Mouse (Mus musculus) intestine, embryonic 14.5 days (tissue): ENCODE measurements around the gene Mms19. TPM values are rescaled to one million over a fixed set of nuclear protein-coding genes. Genes with fewer than 3 reads are reported as not detected.

Source experiments
- ATAC-seq: fragments of 200-750 bp; cut with Nextera tagmentation; replicated peaks from 2 replicates; pipeline ENCODE4 v1.8.0; 2017; ENCODE audit warnings: low read depth, moderate number of reproducible peaks, moderate TSS enrichment, moderate library complexity; ENCODE audit not compliant: low FRiP score, low TSS enrichment
- DNase-seq: peaks from one replicate; pipeline ENCODE4 v3.0.0-alpha.2; 2018; ENCODE audit warnings: low spot score
- H3K27ac ChIP-seq: fragments of 300-500 bp; sonication (generic); 2 replicates; pipeline ENCODE4 v1.5.1; 2014; ENCODE audit warnings: low read depth, mild to moderate bottlenecking, control low read depth
- H3K27me3 ChIP-seq: fragments of 300-500 bp; sonication (generic); replicated peaks from 2 replicates; pipeline ENCODE4 v1.6.1; 2014; ENCODE audit warnings: low read length, control low read depth; ENCODE audit not compliant: control insufficient read depth, insufficient read depth
- H3K36me3 ChIP-seq: fragments of 300-500 bp; sonication (generic); 2 replicates; pipeline ENCODE4 v1.6.1; 2014; ENCODE audit warnings: low read length, control low read depth; ENCODE audit not compliant: control insufficient read depth, insufficient read depth
- H3K4me1 ChIP-seq: fragments of 300-500 bp; sonication (generic); replicated peaks from 2 replicates; pipeline ENCODE4 v1.6.1; 2014; ENCODE audit warnings: low read length, control low read depth, mixed read lengths; ENCODE audit not compliant: control insufficient read depth, insufficient read depth
- H3K4me2 ChIP-seq: fragments of 300-500 bp; sonication (generic); 2 replicates; pipeline ENCODE4 v1.6.1; 2014; ENCODE audit warnings: low read length
- H3K4me3 ChIP-seq: fragments of 300-500 bp; sonication (generic); 2 replicates; pipeline ENCODE4 v1.5.1; 2014; ENCODE audit warnings: low read depth, low read length, control low read depth, mixed read lengths
- H3K9ac ChIP-seq: fragments of 300-500 bp; sonication (generic); 2 replicates; pipeline ENCODE4 v1.6.1; 2014; ENCODE audit warnings: mild to moderate bottlenecking, low read length
- H3K9me3 ChIP-seq: fragments of 300-500 bp; sonication (generic); 2 replicates; pipeline ENCODE4 v1.6.1; 2016; ENCODE audit warnings: low read length, control low read depth; ENCODE audit not compliant: control insufficient read depth
- WGBS: fragments of 180-500 bp; shearing (Covaris S2); extraction: QIAGEN DNeasy Blood & Tissue Kit; methylation state at CpG from one replicate; pipeline ENCODE4 v1.1.7; 2014; 5-methylcytosine and 5-hydroxymethylcytosine counted together
- polyA plus RNA-seq: library from polyadenylated mRNA; unstranded; fragments of >200 nt; fragmentation: Nextera tagmentation; extraction: Ambion mirVana; gene quantifications from 2 replicates; pipeline ENCODE4 v1.2.1, GENCODE M21; 2014

Mms19 gene
- polyA plus RNA-seq, 1 experiment from 2014 or later = 36.3 TPM

DNA sequence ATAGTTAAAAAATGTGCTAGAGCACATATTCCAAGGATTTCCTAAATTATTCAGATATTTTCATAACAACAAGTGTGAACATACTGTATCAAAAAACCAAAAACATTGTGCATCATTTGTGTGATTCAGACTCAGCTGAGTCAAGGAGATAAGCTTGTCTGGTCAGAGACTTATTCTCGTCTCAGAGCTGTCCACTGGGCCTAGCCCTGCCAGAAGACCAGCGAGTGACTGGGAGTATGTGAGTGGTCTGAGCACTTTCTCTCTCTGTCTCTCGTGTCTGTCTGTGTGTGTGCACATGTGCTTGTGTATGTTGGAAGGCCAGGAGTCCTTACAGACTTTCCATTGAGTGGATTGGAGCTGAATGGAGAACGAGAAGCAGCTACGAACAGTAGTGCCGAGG lies 34.0 kb upstream of the Mms19 start:
- Histone ChIP-seq H3K36me3 (no peaks in the 10 kb centered on the region), H3K9me3 (no peaks in the 10 kb centered on the region), H3K4me2 (no peak overlapping the region), H3K27ac (no peak overlapping the region), H3K4me3 (no peak overlapping the region), H3K4me1 (peaks cover 3% of the 10 kb centered on the region; the same call in 1 of the 2 replicates), H3K9ac (no peak overlapping the region), H3K27me3 (no peaks in the 10 kb centered on the region)
- WGBS = 80% methylated on average over 6 of the region's 6 CpGs
- no peak for ATAC-seq
- DNase-seq = no peak

DNA sequence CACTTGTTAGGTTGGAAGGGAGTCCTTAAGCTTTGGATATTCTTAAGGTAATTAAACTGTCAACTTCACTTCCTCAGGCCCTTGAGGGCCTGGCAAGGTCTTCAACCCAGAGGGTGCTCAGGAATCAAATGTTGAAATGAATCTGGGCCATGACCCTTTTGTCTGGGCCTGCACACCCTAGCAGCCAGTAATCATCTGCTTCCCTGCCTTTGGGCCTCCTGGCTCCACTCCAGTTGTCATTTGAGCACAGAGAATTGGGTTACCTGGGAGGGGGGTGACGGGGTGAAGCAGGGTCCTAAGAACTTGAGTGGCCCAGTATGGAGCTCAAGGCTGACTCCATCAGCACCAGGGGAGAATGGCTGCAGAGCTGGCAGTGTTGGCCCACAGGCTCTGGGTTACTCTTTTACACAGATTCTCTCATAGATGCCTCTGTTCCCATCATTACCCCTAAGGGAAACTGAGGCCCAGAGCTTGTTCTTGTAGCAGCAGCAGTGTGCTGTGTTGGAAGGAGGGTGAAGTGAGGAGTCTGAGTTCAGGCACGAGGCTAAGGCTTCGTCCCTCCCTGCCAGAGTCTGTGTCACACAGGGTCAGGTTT lies 33.4 kb upstream of the Mms19 start:
- ATAC-seq (no peak), DNase-seq (no peak)
- Histone ChIP-seq H3K9me3 (no peaks in the 10 kb centered on the region), H3K9ac (no peak overlapping the region), H3K4me2 (no peak overlapping the region), H3K4me1 (peaks cover 3% of the 10 kb centered on the region; the same call in 1 of the 2 replicates), H3K27me3 (no peaks in the 10 kb centered on the region), H3K36me3 (no peaks in the 10 kb centered on the region), H3K27ac (no peak overlapping the region), H3K4me3 (no peak overlapping the region)
- 85% methylated on average over 3 of the region's 3 CpGs for WGBS

DNA sequence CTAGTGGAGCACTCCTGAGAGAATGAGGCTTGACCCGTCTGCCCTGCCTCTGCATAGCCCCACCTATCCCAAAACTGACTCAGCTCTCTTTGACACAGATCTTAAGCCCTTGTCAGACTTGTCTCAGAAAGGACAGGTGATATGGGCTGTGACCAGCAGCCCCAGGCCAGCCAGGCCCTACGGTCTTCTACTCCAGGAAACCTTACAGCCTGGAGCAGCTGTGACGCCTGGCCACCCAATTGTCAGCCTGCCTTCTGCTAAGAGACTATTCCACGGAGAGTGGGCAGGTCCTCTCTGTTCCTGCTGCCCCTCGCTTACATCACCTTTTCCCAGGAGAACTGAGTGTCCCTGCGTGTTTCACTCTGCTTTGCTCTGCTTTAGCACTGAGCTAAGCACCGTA lies 30.2 kb upstream of the Mms19 start:
- H3K27ac ChIP-seq = no peak overlapping the region
- no peaks in the 10 kb centered on the region for H3K9me3 ChIP-seq
- H3K9ac ChIP-seq = no peak overlapping the region
- H3K4me2 ChIP-seq = no peak overlapping the region
- no peaks in the 10 kb centered on the region for H3K27me3 ChIP-seq
- no peak for DNase-seq
- H3K36me3 ChIP-seq = no peaks in the 10 kb centered on the region
- WGBS = 87% methylated on average over 7 of the region's 7 CpGs
- H3K4me3 ChIP-seq = no peak overlapping the region
- ATAC-seq = no peak
- peaks cover 5% of the 10 kb centered on the region; the same call in 1 of the 2 replicates for H3K4me1 ChIP-seq

DNA sequence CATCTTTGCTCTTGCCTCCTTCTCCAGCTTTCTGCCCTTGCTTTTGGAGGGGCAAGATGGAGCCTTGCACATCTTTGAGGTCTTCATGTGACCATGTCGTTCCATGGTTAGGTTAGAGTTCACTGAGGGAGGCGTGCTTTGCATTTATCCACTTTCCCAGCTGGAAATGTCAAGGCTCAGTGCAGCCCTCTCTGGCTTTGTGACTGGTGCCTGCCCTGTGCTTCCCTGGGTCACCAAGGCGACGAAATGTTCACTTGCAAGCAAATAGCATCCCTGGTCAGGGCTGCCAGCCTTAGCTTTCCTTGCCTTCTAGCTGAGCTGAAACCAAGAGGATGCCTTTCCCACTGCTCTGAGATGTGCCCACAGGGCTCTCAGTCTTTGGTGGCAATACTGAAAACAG lies 29.5 kb upstream of the Mms19 start:
- Histone ChIP-seq H3K27me3 (no peaks in the 10 kb centered on the region), H3K36me3 (no peaks in the 10 kb centered on the region), H3K9me3 (no peaks in the 10 kb centered on the region), H3K4me1 (peaks cover 5% of the 10 kb centered on the region; the same call in 1 of the 2 replicates), H3K9ac (no peak overlapping the region), H3K4me3 (no peak overlapping the region), H3K27ac (no peak overlapping the region), H3K4me2 (no peak overlapping the region)
- DNase-seq (no peak), ATAC-seq (no peak)
- WGBS = 69% methylated on average over 4 of the region's 4 CpGs

DNA sequence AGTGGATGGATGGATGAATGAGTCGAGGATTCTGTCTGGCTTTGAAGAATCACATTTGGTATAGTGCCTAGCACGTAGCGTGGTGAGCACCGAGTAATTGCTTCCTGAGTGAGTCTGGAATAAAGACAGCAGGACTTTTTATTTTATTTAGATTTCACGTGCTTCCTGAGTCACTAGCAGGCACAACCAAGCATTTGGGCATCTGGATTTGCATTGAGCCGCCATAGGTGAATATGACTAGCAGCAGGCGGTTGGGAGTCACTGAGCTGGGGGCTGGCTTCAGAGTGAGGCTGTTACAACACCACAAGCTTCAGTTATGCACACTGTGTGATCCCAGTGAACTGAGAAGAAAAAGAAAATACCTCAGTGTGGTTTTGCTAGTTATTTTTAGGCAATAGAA lies 28.1 kb upstream of the Mms19 start:
- WGBS = 29% methylated on average over 7 of the region's 7 CpGs
- Histone ChIP-seq H3K9ac (no peak overlapping the region), H3K4me3 (no peak overlapping the region), H3K36me3 (no peaks in the 10 kb centered on the region), H3K4me2 (no peak overlapping the region), H3K9me3 (no peaks in the 10 kb centered on the region), H3K27me3 (no peaks in the 10 kb centered on the region), H3K4me1 (peaks cover 7% of the 10 kb centered on the region; the same call in 1 of the 2 replicates), H3K27ac (no peak overlapping the region)
- DNase-seq (no peak), ATAC-seq (no peak)

DNA sequence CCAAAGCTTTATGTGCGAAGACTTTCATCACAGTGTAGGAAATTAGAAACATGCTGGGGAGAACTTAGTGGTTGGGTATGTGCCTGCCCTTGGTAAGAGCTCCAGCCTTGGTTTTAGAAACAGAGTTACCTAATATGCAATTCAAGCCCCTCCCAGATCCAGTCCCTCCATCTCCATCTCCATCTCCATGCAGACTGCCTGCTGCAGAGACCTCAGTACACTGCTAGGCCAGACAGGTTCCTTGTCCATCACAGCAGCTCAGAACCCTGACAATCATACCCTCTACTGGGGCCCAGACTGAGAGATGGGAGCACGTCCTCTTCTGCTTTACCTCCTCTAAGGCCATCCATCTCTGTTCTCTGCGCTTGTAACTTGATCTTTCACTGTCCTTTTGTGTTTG lies 27.6 kb upstream of the Mms19 start:
- no peak overlapping the region for H3K4me3 ChIP-seq
- no peaks in the 10 kb centered on the region for H3K9me3 ChIP-seq
- 55% methylated on average over 3 of the region's 3 CpGs for WGBS
- no peak for DNase-seq
- H3K9ac ChIP-seq = no peak overlapping the region
- ATAC-seq = no peak
- H3K27ac ChIP-seq = no peak overlapping the region
- H3K4me1 ChIP-seq = peaks cover 7% of the 10 kb centered on the region; the same call in 1 of the 2 replicates
- H3K27me3 ChIP-seq = no peaks in the 10 kb centered on the region
- H3K36me3 ChIP-seq = no peaks in the 10 kb centered on the region
- no peak overlapping the region for H3K4me2 ChIP-seq

DNA sequence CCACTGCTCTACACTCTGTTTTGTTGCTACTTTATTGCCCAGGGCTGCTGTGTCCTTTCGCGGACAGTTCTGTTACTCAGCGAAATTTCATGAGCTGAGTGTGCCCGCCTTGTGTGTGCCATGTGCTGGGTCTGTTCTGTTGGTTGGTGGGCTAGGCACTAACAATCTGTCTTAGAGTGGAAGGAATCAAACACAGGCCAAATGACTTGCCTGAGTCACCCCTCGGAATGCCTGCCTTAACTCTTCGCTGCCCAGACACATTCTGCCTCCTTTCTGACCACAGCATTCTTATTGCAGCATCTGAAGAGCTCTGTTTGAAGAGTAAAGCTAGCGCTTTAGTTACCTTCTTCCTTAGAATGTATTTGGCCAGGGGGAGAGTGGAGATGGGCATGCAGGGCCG lies 25.6 kb upstream of the Mms19 start:
- Histone ChIP-seq H3K4me2 (no peak overlapping the region), H3K9ac (no peak overlapping the region), H3K27me3 (no peaks in the 10 kb centered on the region), H3K4me1 (peaks cover 8% of the 10 kb centered on the region), H3K9me3 (no peaks in the 10 kb centered on the region), H3K4me3 (no peak overlapping the region), H3K27ac (no peak overlapping the region), H3K36me3 (no peaks in the 10 kb centered on the region)
- WGBS = 58% methylated on average over 8 of the region's 8 CpGs
- DNase-seq (no peak), ATAC-seq (no peak)

DNA sequence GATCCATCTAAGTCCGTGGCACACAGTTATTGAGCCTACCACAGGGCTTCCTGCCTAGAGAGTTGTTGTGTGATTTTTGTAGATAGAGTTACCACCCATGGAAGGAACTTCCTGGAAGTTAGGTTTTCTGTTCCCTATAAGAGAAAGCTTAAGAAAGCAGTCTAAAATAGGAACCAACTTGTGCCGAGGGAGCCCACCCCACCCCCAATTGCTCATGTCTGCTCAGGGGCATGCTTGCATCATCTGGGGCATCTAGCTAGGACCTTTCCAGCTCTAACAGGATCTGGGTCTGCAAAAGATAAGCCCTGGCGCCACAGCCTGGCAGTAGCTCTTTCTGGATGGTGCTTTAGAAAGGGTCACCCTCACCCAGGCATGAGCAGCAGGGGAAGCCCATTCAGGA lies 24.7 kb upstream of the Mms19 start:
- Histone ChIP-seq H3K4me1 (peaks cover 17% of the 10 kb centered on the region), H3K27me3 (no peaks in the 10 kb centered on the region), H3K9ac (no peak overlapping the region), H3K9me3 (no peaks in the 10 kb centered on the region), H3K27ac (no peak overlapping the region), H3K4me2 (no peak overlapping the region), H3K36me3 (no peaks in the 10 kb centered on the region), H3K4me3 (no peak overlapping the region)
- DNase-seq = no peak
- no peak for ATAC-seq
- 80% methylated on average over 3 of the region's 3 CpGs for WGBS

DNA sequence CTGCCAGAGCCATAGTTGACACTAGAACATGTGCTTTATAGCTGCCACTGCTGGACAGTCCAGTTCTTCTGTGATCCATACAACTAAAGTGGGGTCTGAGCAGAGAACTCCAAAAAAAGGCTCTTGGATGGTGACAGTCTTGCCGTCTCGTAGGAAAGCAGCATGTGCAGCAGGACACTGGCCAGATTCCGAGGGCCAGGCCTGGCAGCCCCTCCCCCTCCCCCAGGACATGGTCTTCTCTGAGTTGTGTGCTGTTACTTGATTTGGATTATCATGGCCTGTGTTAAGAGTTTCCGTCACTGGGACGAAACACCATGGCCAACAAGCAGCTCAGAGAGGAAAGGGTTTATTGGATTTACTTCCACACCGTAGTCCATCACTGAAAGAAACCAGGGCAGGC lies 23.3 kb upstream of the Mms19 start:
- H3K27ac ChIP-seq = peak overlapping the region; percentile 33; the same call in 1 of the 2 replicates
- H3K36me3 ChIP-seq = no peaks in the 10 kb centered on the region
- 47% methylated on average over 6 of the region's 6 CpGs for WGBS
- DNase-seq = no peak
- no peak overlapping the region for H3K9ac ChIP-seq
- peaks cover 26% of the 10 kb centered on the region for H3K4me1 ChIP-seq
- H3K27me3 ChIP-seq = no peaks in the 10 kb centered on the region
- H3K4me2 ChIP-seq = no peak overlapping the region
- no peak overlapping the region for H3K4me3 ChIP-seq
- no peaks in the 10 kb centered on the region for H3K9me3 ChIP-seq
- no peak for ATAC-seq
